Mouse (Mus musculus) thymus, adult 18-20 months (tissue): ENCODE measurements around the gene Gm49358.

ENCODE experiments used
- DNase-seq, 2 experiments: peaks; one replicate each; pipeline ENCODE4 v3.0.0; 2022; ENCODE audit warnings: mixed read lengths in 2 of 2

Gene Gm49358

DNA sequence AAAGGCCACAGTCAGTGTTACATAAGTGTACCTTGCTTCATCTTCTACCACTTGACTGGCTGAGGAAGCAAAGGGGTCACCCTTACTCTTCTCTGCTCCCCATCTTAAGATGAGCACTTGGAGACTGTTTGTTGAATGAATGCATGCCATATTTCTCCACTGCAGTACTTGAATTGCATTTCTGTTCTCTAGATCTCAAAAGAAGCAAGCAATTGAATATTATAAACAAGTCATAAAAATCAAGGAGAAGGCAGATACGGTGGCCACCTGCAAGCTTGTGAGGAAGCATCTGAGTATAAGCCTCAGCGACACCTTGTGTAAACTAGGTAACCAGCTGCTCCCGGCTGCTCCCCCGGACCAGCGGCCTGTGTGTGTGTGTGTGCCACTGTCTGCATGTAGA is at the start of gene Gm49358:
Gene Gm49358, plus strand, starts transcription at position 301 of the 400 bp plus-strand sequence.
- DNase-seq, result no peak

- DNase-seq, result peak; percentile 84 to 92
Measured at GRCm38 (mm10) chr10:86727548-86727980, 36.2 kb upstream of the Gm49358 start.

GRCm38 (mm10) chr10:86728176-86728575 is 35.6 kb upstream of the Gm49358 start:
- DNase-seq, result no peak

GRCm38 (mm10) chr10:86730823-86731499 is 32.8 kb upstream of the Gm49358 start:
- DNase-seq, result peak; percentile 64 to 69

GRCm38 (mm10) chr10:86731500-86731863 is 32.3 kb upstream of the Gm49358 start:
- no peak for DNase-seq

- no peak for DNase-seq
Measured at GRCm38 (mm10) chr10:86735036-86735435, 28.7 kb upstream of the Gm49358 start.

GRCm38 (mm10) chr10:86742918-86743317 is 20.9 kb upstream of the Gm49358 start:
- no peak for DNase-seq

DNA sequence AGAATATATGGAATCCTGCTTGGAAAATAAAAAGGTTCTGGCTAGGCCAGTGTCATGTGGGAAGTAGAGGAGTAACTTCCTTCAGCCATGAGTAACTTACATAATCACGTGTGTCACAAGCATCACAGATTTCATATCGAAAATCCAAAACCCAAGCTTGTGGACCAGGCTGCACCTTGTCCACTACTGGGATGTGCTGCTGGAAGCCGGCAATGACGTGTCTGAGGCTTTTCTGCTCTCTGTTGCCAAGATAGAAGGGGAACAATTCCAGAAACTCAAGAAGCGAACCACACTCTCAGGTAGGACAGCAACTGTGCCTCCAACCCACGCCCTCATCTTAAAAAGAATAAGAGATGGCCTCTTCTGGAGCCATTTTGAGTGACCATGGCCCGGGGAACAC is 19.5 kb upstream of the Gm49358 start:
- DNase-seq, result no peak

DNA sequence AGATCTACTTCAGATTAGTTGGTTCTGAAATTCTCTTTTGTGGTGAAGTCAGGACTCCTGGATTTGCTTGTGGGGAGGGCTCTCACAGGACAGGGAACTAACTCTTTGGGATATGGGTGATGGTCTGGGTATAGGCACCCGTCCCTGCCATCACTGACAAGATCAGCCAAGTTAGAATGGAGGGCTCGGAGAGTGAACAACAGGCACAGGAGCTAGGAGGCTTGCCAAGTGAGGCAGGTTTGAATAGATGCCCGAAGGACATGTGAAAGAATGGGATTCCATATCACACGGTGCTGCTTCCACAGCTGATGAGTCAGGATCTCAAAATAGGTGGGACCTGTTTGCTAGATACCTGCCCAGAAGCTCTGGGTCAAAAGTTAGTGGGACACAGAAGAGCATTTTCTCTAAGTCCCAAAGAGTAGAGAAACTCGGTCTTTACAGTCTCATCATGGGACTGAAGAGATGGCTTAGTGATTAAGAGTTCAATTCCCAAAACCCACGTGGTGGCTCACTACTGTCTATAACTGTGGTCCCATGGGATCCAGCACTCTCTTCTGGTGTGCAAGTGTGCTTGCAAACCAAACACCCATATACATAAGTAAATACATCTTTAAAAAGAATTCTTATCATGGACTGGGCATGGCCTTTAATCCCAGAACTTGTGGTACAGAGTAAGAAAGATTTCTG is 7.8 kb upstream of the Gm49358 start:
- DNase-seq, result no peak

DNA sequence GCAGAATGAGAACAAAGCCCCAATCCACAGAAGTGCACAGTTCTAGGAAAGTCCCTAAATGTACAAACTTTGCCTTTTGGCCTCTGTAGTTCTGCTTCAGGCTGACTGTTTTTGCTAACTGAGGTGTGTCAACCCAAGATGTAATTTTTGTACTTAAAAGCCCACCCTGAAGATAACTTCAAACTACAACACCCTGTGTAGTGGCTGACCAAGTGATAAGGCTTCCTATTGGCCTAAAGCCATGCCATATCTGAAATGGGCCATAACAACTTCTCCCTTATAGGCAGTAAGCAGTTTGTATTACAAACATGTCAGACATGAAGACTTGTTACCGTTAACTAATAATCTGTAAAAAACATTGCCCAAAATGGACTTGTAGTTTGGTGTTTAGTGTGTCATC is 6.0 kb upstream of the Gm49358 start:
- DNase-seq, result no peak

DNA sequence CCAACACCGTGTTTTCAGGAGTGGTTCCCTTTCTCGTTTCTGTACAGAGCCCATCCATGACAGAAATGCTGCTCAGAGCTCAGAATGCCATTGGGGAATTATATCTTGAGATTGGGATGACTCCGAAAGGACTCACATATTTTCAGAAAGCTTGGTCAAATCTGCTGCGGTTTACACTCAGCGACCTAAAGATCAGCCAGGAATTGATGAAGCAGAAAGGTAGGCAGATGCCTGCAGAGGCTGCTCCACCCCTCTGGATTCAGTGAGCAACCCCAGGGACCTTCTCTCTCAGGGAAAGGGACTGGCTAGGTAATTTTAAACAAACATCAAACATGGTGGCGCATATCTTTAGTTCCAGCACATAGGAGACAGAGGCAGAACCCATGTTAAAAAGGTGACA is 5.6 kb upstream of the Gm49358 start:
- DNase-seq, result no peak

DNA sequence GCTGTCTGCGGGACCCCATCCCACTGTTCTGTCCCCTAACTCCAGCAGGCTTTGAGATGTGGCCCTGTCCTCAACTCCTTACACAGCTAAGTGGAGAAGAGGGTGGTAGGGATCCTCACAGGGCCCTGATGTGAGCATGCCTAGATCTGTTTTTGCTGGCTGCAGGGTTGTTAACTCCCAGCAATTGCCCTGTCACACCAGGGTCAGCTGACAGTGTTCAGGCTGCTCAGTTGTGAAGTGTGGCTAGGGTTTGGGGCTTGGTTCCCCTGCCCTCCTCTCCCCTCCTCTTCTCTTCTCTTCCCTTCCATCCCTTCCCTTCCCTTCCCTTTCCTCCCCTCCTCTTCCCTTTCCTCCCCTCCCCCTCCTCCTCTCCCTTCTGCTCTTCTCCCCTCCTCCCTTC is 2.5 kb upstream of the Gm49358 start:
- no peak for DNase-seq

GRCm38 (mm10) chr10:86761722-86762383 is 1.9 kb upstream of the Gm49358 start:
- DNase-seq, result no peak

GRCm38 (mm10) chr10:86762384-86762730 is 1.4 kb upstream of the Gm49358 start:
- DNase-seq, result no peak

- DNase-seq, result no peak
Measured at GRCm38 (mm10) chr10:86765344-86765966, 1.7 kb downstream of the Gm49358 start.

DNA sequence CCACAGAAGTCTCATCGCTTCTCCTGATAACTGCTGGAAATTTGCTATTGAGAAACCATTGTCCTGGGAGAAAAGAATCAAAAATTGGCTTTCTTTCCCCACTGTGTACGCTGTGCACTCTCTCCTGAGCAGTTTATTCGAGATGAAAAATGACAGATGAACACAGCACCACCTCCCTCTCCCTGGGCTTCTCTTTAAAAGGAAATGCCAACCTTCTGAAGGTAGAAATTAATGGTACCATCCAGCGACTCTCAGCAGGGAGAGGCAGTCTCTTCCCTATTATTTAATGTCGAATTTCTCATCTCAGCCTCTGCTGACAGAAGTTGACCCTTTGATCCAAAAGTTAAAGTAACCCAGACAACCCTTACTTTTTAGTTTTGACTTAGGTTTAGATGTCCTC is 5.4 kb downstream of the Gm49358 start:
- DNase-seq, result no peak

DNA sequence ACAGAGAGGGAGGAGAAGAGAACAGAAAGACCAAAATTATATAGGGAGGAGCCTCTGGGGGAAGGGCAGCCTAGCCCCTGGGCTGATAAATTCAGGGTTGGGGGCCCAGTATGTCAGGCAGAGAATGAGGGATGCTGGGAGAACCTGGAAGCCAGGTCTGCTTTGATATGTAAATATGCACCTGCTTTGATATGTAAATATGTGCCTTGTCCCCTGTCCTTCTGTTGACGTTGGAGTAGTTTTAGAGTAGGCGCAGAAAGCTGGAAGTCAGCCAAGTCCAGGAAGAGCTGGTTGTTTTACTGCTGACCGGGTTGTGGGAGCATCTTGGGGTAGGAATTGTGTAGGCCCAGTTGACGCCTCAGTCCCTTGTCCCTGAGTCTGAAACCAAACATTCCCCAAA is 6.0 kb downstream of the Gm49358 start:
- no peak for DNase-seq

DNA sequence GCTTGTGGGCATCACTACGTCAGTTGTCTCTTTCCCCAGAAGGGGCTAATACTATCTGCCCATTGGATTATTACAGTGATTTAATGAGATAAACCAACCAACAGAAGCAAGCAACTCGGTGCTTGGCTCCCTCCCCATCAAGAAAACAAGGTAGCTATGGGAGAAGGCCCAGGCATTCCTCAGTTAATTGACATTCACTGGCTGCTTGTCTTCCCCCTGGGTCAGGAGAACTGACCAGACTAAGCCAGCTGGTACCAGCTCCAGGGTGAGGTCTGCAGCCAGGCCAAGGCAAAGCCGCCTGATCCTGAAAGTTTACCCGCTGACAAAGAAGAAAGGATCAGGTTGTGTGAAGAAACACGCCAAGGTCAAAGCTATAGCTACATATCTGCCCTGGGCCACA is 7.9 kb downstream of the Gm49358 start:
- no peak for DNase-seq

DNA sequence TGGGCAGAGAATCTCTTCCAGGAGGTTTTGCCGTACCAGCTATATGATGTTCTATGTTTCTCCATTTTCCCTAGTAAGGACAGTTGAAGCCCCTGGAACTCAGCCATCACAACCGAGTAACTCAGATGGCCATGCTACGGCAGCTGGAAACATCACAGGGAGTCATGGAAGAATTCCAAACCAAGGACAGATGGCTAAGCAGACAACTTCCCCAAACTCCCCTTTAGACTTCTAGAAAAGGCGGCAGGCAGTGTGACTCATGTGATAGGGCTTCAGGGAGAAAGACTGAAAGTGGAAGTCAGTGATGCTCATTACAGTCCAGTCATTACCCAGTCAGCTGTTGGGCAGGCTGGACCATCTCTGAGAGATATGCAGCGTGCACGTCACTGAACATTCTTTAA is 8.5 kb downstream of the Gm49358 start:
- DNase-seq, result no peak

GRCm38 (mm10) chr10:86773360-86773759 is 9.6 kb downstream of the Gm49358 start:
- DNase-seq, result no peak

DNA sequence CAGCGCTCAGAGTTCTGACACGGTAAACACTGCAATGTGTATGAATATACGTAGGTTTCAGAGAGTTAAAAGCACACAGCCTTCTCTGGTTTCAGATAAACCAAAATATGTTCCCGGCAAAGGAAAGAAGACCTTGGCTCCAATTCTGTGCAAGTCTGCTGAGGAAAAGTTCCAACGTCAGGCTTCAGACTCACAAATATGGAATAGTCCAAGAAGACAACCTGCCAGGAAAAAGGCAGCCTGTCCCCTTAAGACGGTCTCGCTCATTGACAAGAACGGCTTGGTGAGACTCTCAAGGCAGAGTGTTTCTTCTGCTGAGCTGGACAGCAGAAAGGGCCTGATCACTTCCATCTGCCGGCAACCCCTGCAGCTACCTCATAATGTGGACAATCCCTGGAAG is 12.5 kb downstream of the Gm49358 start:
- DNase-seq, result no peak

DNA sequence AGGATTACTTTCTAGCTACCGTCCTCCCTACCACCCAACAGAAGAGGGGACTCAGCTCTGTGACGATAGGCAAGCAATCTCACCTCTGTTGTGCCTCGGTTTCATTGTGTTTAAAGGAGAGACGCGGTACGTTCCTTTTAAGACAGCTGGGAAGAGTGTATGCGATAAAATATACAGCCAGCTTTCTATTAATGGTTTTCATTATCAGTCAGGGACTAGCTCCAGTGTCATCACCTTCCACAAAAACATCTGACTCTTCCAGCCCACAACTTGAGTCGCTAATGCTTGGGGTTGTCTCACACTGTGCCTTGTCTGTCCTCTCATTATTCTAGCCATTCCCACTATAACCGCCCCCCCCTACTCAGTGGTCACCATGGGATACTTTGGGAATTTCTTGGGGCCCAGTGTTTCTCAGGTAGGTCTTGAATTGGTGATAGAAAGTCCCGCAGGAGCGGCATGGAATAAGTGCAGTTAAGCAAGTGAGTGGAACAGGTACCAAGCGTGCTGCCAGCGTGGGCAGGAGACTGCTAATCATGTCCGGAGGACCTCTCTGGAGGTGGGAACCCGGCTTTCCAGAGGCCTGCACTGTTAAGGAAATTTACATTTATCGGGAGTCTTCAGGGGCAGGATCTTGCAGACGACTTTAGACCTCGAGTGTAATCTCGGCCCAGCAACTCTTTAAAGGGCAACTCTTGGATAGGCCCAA is 14.0 kb downstream of the Gm49358 start:
- DNase-seq, result no peak
